Mouse (Mus musculus): ENCODE data around the gene Rbm28.

GRCm38 (mm10) chr6:29203861-29204585 lies 39.2 kb upstream of the Rbm28 start:
- TF ChIP-seq CTCF (IDR thresholded peaks at IDR 0.05; ENCODE audit: low read depth, low read length) (no peak), POLR2A (IDR thresholded peaks at IDR 0.05; ENCODE audit: extremely low read depth, insufficient read depth, low read length) (no peak)
